Mouse (Mus musculus): Measurements from ENCODE around the gene Mief1.

The Mief1 gene

DNA sequence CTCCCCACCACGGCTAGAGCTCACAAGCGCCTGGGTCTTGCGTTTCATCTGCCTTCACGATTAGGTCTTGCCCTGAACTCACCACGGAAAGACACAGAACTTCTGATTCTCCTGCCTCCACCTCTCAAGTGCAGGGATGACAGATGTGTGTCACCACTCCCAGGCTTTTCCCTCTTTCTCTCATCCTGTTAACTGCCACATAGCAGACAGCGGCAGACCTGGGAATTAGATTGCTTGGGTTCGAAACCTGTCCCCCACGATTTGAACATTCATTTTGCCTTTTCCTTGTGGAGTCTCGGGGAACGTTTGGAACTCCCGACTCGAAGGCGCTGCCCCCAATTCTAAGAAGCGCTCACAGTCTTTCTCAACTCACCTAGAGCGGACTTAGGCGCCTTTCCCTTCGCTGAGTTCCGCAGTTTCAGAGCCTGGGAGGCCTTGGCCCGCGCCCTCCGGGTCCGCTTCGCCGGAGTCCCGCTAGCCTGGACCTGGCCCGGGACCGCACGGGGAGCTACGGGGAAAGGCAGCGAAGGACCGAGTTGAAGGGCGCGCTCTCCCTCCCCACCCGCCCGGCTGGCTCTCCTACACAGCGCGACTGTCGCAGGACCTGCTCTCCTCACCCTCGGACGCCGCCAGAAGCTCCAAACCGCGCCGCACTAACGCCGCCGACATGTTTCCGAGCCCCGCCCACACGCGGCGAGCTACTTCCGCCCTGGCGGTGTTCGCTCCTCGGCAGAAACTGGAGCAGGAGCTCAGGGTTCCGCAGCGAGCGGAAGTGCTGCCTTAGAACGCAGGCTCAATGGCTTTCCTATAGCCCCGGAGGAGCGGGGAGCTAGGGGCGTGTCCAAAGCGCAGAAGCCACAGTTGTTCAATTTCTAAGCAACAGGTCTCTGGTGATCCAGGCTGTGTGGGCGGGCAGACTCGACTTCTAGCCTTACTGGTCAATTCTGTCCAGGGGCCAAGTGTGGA is 30.1 kb downstream of the Mief1 start, which contains the start of gene Rps19bp1:
Gene Rps19bp1 (minus strand): TSS at position 706 of the 966 bp plus-strand sequence.
- DNase-seq, result peak; percentile 93

DNA sequence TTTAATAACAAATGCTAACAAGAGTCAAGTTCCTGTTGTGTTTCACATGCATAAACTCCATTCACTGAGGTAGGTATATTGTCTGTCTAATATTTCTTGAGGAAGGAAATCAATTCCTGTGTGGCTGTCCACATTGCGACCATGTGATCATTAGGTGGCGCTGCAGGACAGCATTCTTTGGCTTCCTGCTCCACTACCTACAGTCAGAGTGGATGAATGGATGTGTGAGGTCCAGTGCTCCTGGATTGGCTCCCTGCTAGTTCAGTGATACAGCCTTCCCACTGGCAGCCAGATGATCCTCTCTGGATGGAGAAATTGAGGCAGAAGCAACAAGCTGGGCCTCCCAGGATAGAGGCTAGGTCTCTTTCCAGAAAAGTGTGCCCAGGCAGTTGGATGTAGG is 32.5 kb downstream of the Mief1 start:
- DNase-seq, result peak; percentile 86

DNA sequence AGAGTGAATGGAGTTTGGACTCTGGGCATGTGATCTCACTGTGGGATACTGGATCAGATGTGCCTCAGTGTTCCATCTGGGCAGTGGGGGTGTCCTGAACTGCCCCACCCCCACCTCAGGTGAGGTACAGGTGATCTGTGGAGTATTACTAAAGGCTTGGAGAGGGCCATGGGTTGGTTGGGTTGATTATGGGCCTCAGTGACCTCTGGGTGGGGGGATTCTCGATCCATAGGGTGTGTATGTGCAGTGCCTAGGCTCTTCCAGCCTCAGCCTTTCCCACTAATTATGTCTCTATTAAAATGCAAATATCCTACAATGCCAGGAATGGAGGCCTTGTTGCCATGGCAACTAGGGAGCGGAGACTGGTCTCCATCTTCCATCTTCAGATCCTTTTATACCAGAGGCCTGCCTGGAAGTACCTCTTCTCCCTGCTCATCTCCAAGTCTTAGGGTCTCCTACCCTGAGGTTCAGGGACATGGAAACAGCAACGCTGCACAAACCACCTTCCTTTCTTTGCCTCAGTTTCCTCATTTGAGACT is 38.1 kb downstream of the Mief1 start:
- no peak for DNase-seq

DNA sequence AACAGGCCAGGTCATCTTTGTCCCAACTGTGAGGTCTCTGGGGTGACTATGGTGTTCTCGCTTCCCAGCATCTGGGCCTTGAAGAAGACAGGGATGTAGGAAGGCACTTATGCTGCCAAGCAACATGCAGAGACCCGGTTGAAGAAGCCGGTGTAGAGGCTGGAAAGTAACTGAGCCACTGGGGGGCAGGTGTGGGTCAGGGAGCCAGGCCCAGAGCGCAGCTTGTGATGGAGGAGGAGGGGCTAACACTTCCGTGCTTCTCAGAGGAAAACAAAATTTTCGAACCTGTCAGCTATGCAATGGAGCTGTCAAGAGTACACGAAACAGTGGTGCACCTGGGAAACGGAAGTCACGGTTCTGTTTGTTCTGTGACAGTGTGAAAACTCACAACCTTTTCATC is 43.3 kb downstream of the Mief1 start:
- no peak for DNase-seq

GRCm38 (mm10) chr15:80277625-80278024 is 43.8 kb downstream of the Mief1 start:
- peak; percentile 82 for DNase-seq

DNA sequence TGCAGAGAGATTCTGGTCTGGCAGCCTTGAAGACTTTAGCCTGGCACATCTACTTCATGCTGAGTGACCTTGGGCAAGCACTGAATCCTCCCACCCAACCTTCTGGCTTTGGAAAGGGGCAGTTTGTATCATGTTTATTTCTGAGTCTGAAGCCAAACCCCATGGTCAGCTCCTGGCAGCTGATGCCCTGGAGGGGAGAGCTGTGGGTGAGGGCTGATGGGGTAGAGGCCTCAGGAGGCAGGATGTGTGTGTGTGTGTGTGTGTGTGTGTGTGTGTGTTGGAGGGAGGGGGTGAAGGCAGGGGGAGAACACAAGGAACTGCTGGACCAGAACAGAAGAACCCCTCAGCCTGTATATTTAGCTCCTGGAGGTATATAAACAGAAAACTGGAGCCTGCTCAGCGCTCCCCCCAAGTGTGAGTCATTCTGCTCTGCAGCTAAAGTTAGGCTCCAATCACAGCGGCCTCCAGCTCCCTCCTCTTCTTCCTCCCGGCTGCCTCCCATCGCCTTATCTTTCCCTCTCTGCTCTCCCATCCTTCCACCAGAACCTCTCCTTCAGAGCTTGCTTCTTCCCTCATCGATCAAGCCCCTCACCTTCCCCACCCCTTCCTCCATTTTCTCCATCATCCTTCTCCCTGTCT is 44.4 kb downstream of the Mief1 start:
- DNase-seq, result no peak

DNA sequence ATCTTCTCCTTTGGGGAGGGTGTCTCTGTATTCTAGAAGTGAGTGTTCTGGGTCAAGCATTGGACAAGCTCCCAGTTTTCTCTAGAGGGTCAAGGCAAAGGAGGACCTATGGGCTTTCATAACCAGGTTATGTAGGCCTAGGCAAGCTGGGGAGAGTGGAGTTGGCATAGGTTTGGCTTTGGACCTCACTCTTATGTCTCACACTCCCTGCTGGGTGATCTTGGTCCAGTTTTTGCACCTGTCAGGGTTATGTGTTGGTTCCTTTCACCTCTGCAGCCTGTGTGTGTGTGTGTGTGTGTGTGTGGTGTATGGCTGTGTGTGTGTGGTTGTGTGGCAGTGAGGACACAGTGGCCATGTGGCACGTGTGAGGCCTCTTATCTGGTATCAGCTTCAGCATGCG is 45.2 kb downstream of the Mief1 start:
- DNase-seq, result no peak

GRCm38 (mm10) chr15:80280646-80281045 is 46.8 kb downstream of the Mief1 start:
- DNase-seq, result no peak

GRCm38 (mm10) chr15:80286851-80287415 is 53.1 kb downstream of the Mief1 start, which contains the start of gene Cacna1i:
Gene Cacna1i (plus strand): TSS chr15:80287238.
- DNase-seq, result no peak

GRCm38 (mm10) chr15:80288036-80288435 is 54.2 kb downstream of the Mief1 start:
- DNase-seq, result no peak

- DNase-seq, result peak; percentile 78
Measured at GRCm38 (mm10) chr15:80289436-80289835, 55.6 kb downstream of the Mief1 start.

- no peak for DNase-seq
Measured at GRCm38 (mm10) chr15:80297146-80297545, 63.3 kb downstream of the Mief1 start.
